Mouse (Mus musculus) adrenal gland, adult 18-20 months (tissue): ENCODE measurements around the gene Med25. TPM values are rescaled to one million over a fixed set of nuclear protein-coding genes. Genes with fewer than 3 reads are reported as not detected.
A peak's percentile ranks its signal among the peaks of the same experiment; 100 is the strongest.

Experiments
- DNase-seq, 2 experiments: peaks; one replicate each; pipeline ENCODE4 v3.0.0; 2021 to 2022; ENCODE audit warnings: low spot score in 2 of 2
- total RNA-seq, 2 experiments: library from RNA; stranded (reverse); gene quantifications; 1 replicate in 1 of 2; 2 replicates in 1 of 2; pipeline ENCODE4 v1.2.3; 2021

The Med25 gene
- total RNA-seq, 2 experiments from 2014 or later, result 75.2 to 90.9 TPM

GRCm38 (mm10) chr7:44850146-44850545 lies 42.4 kb downstream of the Med25 start:
- DNase-seq, result peak; percentile 74 to 77

- DNase-seq, result peak; percentile 82 to 83
Measured at GRCm38 (mm10) chr7:44849416-44850111, 42.9 kb downstream of the Med25 start.

- DNase-seq, result peak; percentile 93 to 94
Measured at GRCm38 (mm10) chr7:44848561-44849415, 43.7 kb downstream of the Med25 start, which contains the start of the genes Akt1s1 and Tbc1d17. TSS of gene Akt1s1 (plus strand) at chr7:44848991. TSS of gene Tbc1d17 (minus strand) at chr7:44849079.

GRCm38 (mm10) chr7:44847772-44848171 lies 44.7 kb downstream of the Med25 start:
- DNase-seq, result no peak

GRCm38 (mm10) chr7:44846804-44847203 lies 45.7 kb downstream of the Med25 start:
- DNase-seq, result no peak

GRCm38 (mm10) chr7:44845006-44845405 lies 47.5 kb downstream of the Med25 start:
- no peak for DNase-seq

GRCm38 (mm10) chr7:44841825-44842463 lies 50.6 kb downstream of the Med25 start:
- no peak for DNase-seq

- no peak for DNase-seq
Measured at GRCm38 (mm10) chr7:44840426-44840825, 52.1 kb downstream of the Med25 start.

- DNase-seq, result no peak
Measured at GRCm38 (mm10) chr7:44839491-44840191, 52.9 kb downstream of the Med25 start.

- no peak for DNase-seq
Measured at GRCm38 (mm10) chr7:44839171-44839490, 53.4 kb downstream of the Med25 start.

GRCm38 (mm10) chr7:44838073-44838472 lies 54.4 kb downstream of the Med25 start:
- no peak for DNase-seq

- no peak for DNase-seq
Measured at GRCm38 (mm10) chr7:44836423-44837053, 56.0 kb downstream of the Med25 start.

- DNase-seq, result no peak
Measured at GRCm38 (mm10) chr7:44836016-44836404, 56.5 kb downstream of the Med25 start.

GRCm38 (mm10) chr7:44835373-44836015 lies 57.0 kb downstream of the Med25 start:
- no peak for DNase-seq

- no peak for DNase-seq
Measured at GRCm38 (mm10) chr7:44832763-44833162, 59.7 kb downstream of the Med25 start.

- DNase-seq, result no peak
Measured at GRCm38 (mm10) chr7:44828706-44829105, 63.8 kb downstream of the Med25 start.

- DNase-seq, result no peak
Measured at GRCm38 (mm10) chr7:44826771-44827170, 65.7 kb downstream of the Med25 start.
